Mouse (Mus musculus) hindbrain, embryonic 10.5 days (tissue): Measurements from ENCODE around the gene Erc2. TPM values are rescaled to one million over a fixed set of nuclear protein-coding genes. Genes with fewer than 3 reads are reported as not detected.
"Not testable (repeated sequence)": the region's sequence is repeated elsewhere in the genome, so short reads cannot be mapped to it uniquely, and the experiment has no call there.

Experiments used
- DNase-seq: peaks from one replicate; pipeline ENCODE4 v3.0.0-alpha.2; 2017; ENCODE audit warnings: low spot score
- H3K27ac ChIP-seq: fragments of 300-500 bp; sonication (generic); 2 replicates; pipeline ENCODE4 v1.5.1; 2016; ENCODE audit warnings: mild to moderate bottlenecking, moderate library complexity
- H3K27me3 ChIP-seq: fragments of 300-500 bp; sonication (generic); 2 replicates; pipeline ENCODE4 v1.6.1; 2016; ENCODE audit warnings: mild to moderate bottlenecking; ENCODE audit not compliant: poor library complexity, insufficient read depth, severe bottlenecking
- H3K36me3 ChIP-seq: fragments of 300-500 bp; sonication (generic); 2 replicates; pipeline ENCODE4 v1.6.1; 2016; ENCODE audit warnings: mild to moderate bottlenecking, moderate library complexity
- H3K4me1 ChIP-seq: fragments of 300-500 bp; sonication (generic); replicated peaks from 2 replicates; pipeline ENCODE4 v1.6.1; 2016; ENCODE audit warnings: mild to moderate bottlenecking
- H3K4me3 ChIP-seq: fragments of 300-500 bp; sonication (generic); 2 replicates; pipeline ENCODE4 v1.5.1; 2016; ENCODE audit warnings: mild to moderate bottlenecking, moderate library complexity
- H3K9me3 ChIP-seq: fragments of 300-500 bp; sonication (generic); 2 replicates; pipeline ENCODE4 v1.6.1; 2016; ENCODE audit warnings: mild to moderate bottlenecking, moderate library complexity
- WGBS: fragments of 180-500 bp; shearing (Covaris S2); methylation state at CpG from one replicate; pipeline ENCODE4 v1.1.7; 2016; 5-methylcytosine and 5-hydroxymethylcytosine counted together
- polyA plus RNA-seq: library from polyadenylated mRNA; unstranded; fragments of >200 nt; fragmentation: Nextera tagmentation; extraction: Ambion mirVana; gene quantifications from 2 replicates; pipeline ENCODE4 v1.2.1, GENCODE M21; 2016

The Erc2 gene
- polyA plus RNA-seq, 1 experiment from 2014 or later, result 15.3 TPM

DNA sequence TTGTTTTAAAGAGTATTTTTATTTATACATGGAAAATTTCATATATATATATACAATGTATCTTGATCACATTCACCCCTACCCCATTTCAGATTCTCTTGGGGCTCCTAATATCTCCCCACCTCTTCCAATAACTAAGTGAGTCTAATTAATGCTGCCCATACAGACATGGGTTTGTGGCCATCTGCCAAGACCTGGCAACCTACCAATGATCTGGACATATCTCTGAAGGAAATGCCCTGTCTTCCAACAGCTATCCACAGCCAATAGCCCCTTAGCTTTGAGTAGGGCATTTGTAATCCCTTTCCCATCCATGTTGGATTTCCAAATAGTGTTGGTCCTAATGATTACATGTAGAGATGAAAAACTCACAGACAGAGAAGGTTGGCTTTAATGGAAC, 245.2 kb downstream of the Erc2 start:
- H3K9me3 ChIP-seq, result no peaks in the 10 kb centered on the region
- no peak for DNase-seq
- H3K27ac ChIP-seq, result no peak overlapping the region
- H3K27me3 ChIP-seq, result no peaks in the 10 kb centered on the region
- no peaks in the 10 kb centered on the region for H3K36me3 ChIP-seq
- no peak overlapping the region for H3K4me3 ChIP-seq
- no peaks in the 10 kb centered on the region for H3K4me1 ChIP-seq

DNA sequence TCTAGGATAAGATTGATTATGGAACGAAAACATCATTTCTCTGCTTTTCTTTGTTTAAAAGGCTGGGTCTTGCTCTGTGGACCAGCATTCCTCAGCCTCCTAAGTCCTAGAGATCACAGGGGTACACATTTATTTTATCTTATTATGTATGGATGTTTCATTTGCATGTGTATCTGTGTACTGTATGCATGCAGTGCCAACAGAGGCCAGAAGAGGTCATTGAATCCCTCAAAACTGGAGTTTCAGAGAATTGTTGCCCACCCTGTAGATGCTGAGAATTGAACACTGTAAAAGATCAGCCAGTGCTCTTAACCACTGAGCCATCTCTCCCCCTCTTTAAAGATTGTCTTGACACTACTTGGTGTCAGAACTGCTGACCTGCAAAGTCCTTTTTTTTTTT, 251.4 kb downstream of the Erc2 start:
- Histone ChIP-seq H3K4me1 (peaks cover 10% of the 10 kb centered on the region), H3K4me3 (no peak overlapping the region), H3K9me3 (no peaks in the 10 kb centered on the region), H3K36me3 (no peaks in the 10 kb centered on the region), H3K27ac (no peak overlapping the region), H3K27me3 (no peaks in the 10 kb centered on the region)
- DNase-seq, result no peak
- 88% methylated on average over 1 of the region's 1 CpGs for WGBS

GRCm38 (mm10) chr14:27875991-27876411, 253.8 kb downstream of the Erc2 start:
- H3K27ac ChIP-seq, result no peak overlapping the region
- H3K4me3 ChIP-seq, result no peak overlapping the region
- H3K9me3 ChIP-seq, result no peaks in the 10 kb centered on the region
- WGBS, result 82% methylated on average over 13 of the region's 13 CpGs
- no peaks in the 10 kb centered on the region for H3K27me3 ChIP-seq
- DNase-seq, result no peak
- H3K4me1 ChIP-seq, result peaks cover 10% of the 10 kb centered on the region
- no peaks in the 10 kb centered on the region for H3K36me3 ChIP-seq

DNA sequence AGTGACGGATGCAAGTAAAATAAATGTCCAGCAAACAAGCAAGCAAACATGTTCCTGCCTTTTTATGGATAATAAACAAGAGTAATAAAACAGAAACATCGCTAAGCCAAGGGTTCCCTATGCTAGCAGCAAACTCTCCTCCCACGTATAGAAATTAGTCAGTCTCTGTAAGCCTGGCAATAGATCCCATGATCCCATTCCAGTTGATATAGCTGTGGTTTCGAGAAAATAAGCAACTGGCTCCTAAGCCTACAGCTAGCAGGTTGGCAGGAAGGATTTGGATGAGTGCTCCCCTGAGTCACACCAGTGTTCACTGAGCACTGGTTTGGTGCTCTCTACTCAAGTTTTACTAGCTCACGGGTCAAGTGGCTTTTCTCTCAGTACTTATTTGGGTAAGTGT, 259.7 kb downstream of the Erc2 start:
- 88% methylated on average over 5 of the region's 5 CpGs for WGBS
- H3K36me3 ChIP-seq, result no peaks in the 10 kb centered on the region
- H3K27me3 ChIP-seq, result no peaks in the 10 kb centered on the region
- no peaks in the 10 kb centered on the region for H3K9me3 ChIP-seq
- no peak for DNase-seq
- H3K4me1 ChIP-seq, result no peaks in the 10 kb centered on the region; the same call in 1 of the 2 replicates
- no peak overlapping the region for H3K27ac ChIP-seq
- H3K4me3 ChIP-seq, result no peak overlapping the region

GRCm38 (mm10) chr14:27886337-27886736, 264.1 kb downstream of the Erc2 start:
- 66% methylated on average over 5 of the region's 5 CpGs for WGBS
- not testable (repeated sequence) for H3K27ac ChIP-seq, H3K9me3 ChIP-seq, DNase-seq, H3K4me3 ChIP-seq, H3K36me3 ChIP-seq, H3K4me1 ChIP-seq, H3K27me3 ChIP-seq

DNA sequence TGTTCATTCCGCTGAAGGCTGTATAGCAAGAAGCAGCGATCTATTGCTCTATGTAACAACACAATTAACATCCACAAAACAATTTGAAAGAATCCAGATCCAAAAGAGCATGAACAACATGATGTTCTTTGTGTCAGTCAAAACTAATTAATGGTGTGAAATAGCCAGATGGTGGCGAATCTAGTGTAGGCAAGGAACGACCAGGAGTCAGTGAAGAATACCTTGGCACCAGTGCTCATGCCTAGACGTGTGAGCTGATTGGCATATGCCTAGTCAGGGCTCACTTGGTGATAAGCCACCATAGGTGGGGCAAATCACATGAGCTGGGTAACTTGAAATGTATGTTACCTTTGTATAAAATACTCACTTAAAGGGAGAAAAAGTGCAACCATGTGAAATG, 265.3 kb downstream of the Erc2 start:
- H3K9me3 ChIP-seq, result no peaks in the 10 kb centered on the region
- no peak overlapping the region for H3K27ac ChIP-seq
- no peaks in the 10 kb centered on the region for H3K27me3 ChIP-seq
- DNase-seq, result no peak
- no peaks in the 10 kb centered on the region for H3K4me1 ChIP-seq
- H3K4me3 ChIP-seq, result no peak overlapping the region
- WGBS, result 89% methylated on average over 5 of the region's 5 CpGs
- no peaks in the 10 kb centered on the region for H3K36me3 ChIP-seq

DNA sequence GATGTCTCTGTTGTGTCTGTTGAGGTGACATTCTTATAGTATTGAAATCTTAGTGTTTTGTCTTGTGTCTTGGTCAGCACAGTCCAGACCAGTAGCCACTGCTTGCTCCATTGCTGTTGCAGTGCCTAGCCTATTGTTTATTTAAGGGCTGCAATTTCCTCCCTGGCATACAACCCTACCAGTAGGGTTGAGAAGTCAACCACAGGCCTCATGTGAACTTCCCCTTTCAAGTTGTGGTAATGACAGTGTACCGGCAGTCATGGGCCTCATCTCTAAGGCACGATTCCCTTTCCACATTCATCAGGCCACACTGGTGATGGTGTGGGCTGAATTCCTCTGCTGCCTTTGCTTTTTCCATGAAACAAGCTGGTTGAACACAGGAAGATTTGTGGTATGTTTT, 267.4 kb downstream of the Erc2 start:
- WGBS, result 79% methylated on average over 2 of the region's 2 CpGs
- Histone ChIP-seq H3K27me3 (no peaks in the 10 kb centered on the region), H3K27ac (no peak overlapping the region), H3K4me1 (no peaks in the 10 kb centered on the region), H3K4me3 (no peak overlapping the region), H3K9me3 (no peaks in the 10 kb centered on the region), H3K36me3 (no peaks in the 10 kb centered on the region)
- DNase-seq, result no peak

DNA sequence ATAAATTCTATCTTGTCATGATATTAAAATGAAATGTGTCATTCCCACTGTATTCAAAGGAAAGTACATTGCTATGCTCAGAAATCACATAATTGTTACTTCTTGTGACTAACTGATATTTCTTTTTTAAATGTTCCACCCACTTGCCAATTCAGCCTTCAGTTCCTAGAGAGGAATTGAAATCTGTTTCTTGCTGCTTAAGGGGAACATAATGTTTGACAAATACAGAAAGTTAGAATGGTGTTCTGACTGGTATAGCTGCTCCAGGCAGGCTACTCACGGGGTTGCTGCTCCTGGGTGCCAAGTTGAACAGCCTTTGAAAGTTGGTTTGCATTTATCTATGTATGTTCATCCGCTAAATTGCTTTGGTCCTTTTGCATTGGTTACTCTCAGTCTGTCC, 270.2 kb downstream of the Erc2 start:
- DNase-seq, result no peak
- H3K27me3 ChIP-seq, result no peaks in the 10 kb centered on the region
- H3K9me3 ChIP-seq, result no peaks in the 10 kb centered on the region
- H3K27ac ChIP-seq, result no peak overlapping the region
- H3K4me1 ChIP-seq, result no peaks in the 10 kb centered on the region
- H3K36me3 ChIP-seq, result no peaks in the 10 kb centered on the region
- no peak overlapping the region for H3K4me3 ChIP-seq
- 87% methylated on average over 2 of the region's 2 CpGs for WGBS

GRCm38 (mm10) chr14:27901772-27902171, 279.5 kb downstream of the Erc2 start:
- DNase-seq, result no peak
- 91% methylated on average over 5 of the region's 5 CpGs for WGBS

GRCm38 (mm10) chr14:27921656-27922373, 299.6 kb downstream of the Erc2 start:
- Histone ChIP-seq H3K27me3 (no peaks in the 10 kb centered on the region), H3K9me3 (no peaks in the 10 kb centered on the region), H3K4me1 (no peaks in the 10 kb centered on the region), H3K27ac (no peak overlapping the region), H3K36me3 (no peaks in the 10 kb centered on the region), H3K4me3 (no peak overlapping the region)
- no peak for DNase-seq
- 81% methylated on average over 5 of the region's 5 CpGs for WGBS

More at GRCm38 (mm10) chr14:27901772-27902171, 279.5 kb downstream of the Erc2 start:
- H3K27ac ChIP-seq, result no peak overlapping the region
- no peaks in the 10 kb centered on the region for H3K36me3 ChIP-seq
- no peaks in the 10 kb centered on the region for H3K4me1 ChIP-seq
- H3K4me3 ChIP-seq, result no peak overlapping the region
- H3K9me3 ChIP-seq, result no peaks in the 10 kb centered on the region
- no peaks in the 10 kb centered on the region for H3K27me3 ChIP-seq

- 96% methylated on average over 3 of the region's 3 CpGs for WGBS
These were observed 305.1 kb downstream of the Erc2 start for GRCm38 (mm10) chr14:27927369-27927768.

GRCm38 (mm10) chr14:27933533-27933932, 311.3 kb downstream of the Erc2 start:
- WGBS, result 85% methylated on average over 1 of the region's 1 CpGs
- Histone ChIP-seq H3K27me3 (no peaks in the 10 kb centered on the region), H3K36me3 (no peaks in the 10 kb centered on the region)

More at GRCm38 (mm10) chr14:27927369-27927768, 305.1 kb downstream of the Erc2 start:
- no peak overlapping the region for H3K4me3 ChIP-seq
- H3K27ac ChIP-seq, result no peak overlapping the region
- H3K27me3 ChIP-seq, result no peaks in the 10 kb centered on the region
- H3K9me3 ChIP-seq, result no peaks in the 10 kb centered on the region
- no peaks in the 10 kb centered on the region for H3K36me3 ChIP-seq
- no peaks in the 10 kb centered on the region for H3K4me1 ChIP-seq
- no peak for DNase-seq

DNA sequence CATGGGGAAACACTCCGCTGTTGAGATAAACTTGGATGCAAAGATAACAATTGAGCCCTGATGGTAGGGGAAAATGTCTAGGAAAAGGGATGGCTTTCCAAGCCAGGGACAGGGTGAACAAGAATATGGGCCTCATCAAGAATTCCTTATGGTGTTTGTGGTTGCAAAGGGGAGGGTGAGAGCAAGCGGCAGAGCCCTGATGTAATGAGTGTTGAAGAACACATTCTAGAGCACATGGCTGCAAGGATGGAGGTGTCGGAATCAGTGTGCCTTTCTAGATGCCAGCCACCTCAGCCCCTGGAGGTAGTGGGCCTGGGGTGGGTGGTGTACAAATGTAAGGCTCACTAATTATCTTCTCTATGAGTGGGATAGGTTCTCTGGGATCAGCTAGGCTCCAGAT, 313.5 kb downstream of the Erc2 start:
- no peak for DNase-seq
- WGBS, result 95% methylated on average over 3 of the region's 3 CpGs
- Histone ChIP-seq H3K4me1 (no peaks in the 10 kb centered on the region), H3K9me3 (no peaks in the 10 kb centered on the region), H3K27ac (no peak overlapping the region), H3K27me3 (no peaks in the 10 kb centered on the region), H3K4me3 (no peak overlapping the region), H3K36me3 (no peaks in the 10 kb centered on the region)

More at GRCm38 (mm10) chr14:27933533-27933932, 311.3 kb downstream of the Erc2 start:
- Histone ChIP-seq H3K4me3 (no peak overlapping the region), H3K9me3 (no peaks in the 10 kb centered on the region), H3K27ac (no peak overlapping the region), H3K4me1 (no peaks in the 10 kb centered on the region)
- DNase-seq, result no peak

DNA sequence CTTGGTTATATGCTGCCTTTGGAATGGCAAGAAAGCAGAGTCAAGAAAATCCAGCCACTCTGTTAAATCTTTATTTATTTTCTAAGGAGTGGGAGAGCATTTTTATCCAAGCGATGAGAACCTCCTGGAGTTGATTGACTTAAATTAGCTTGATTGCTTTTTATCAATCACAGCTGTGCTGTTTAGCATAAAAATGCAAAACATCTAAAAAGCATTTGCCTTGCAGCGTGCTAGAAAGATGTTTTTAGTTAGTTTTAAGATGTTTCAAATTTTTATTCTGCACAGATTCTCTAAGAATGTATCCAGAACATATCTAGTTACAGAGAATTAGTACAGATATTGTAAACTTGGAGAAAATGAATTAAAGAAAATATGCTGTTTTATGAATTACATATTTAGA, 315.7 kb downstream of the Erc2 start:
- H3K4me3 ChIP-seq, result no peak overlapping the region
- no peaks in the 10 kb centered on the region for H3K4me1 ChIP-seq
- no peaks in the 10 kb centered on the region for H3K27me3 ChIP-seq
- H3K27ac ChIP-seq, result no peak overlapping the region
- no peaks in the 10 kb centered on the region for H3K9me3 ChIP-seq
- no peak for DNase-seq
- WGBS, result 77% methylated on average over 2 of the region's 2 CpGs
- no peaks in the 10 kb centered on the region for H3K36me3 ChIP-seq
